Mouse (Mus musculus): ENCODE data around the gene A030005K14Rik. TPM values are rescaled to one million over a fixed set of nuclear protein-coding genes. Genes with fewer than 3 reads are reported as not detected.

The A030005K14Rik gene
- polyA plus RNA-seq (2015; fragmentation: Illumina TruSeq; extraction: RNeasy Lipid Tissue Mini Kit (QIAGEN cat#74804); ENCODE audit: low read depth, low replicate concordance), result not detected

GRCm38 (mm10) chr1:83059278-83059677, at the start of gene A030005K14Rik:
A030005K14Rik (minus strand) TSS chr1:83059378.

DNA sequence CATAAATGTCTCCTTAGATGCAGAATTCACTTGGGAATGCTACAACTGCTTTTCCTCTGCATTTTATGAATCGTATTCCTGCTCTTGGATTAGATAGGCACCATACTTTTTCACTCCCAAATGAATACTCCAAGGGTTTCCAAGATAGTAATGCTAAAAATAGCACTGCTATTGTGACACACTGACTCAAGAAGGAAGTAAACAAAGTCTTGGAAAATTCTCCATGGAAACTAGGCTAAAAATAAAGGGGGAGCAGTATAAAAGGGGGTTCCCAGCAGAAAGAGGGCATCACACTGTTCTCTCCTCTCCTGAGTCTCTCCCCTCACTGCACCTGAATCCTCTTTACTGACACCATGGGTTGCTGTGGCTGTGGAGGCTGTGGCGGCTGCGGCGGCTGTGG, 1.5 kb upstream of the A030005K14Rik start, which contains the start of gene Krtap28-13:
Gene Krtap28-13, plus strand, starts transcription at position 288 of the 400 bp plus-strand sequence.

GRCm38 (mm10) chr1:83044882-83045427, 14.2 kb downstream of the A030005K14Rik start, which contains the start of gene Gm47969:
Gm47969 (plus strand) TSS chr1:83044932.

GRCm38 (mm10) chr1:83042380-83042779, 16.8 kb downstream of the A030005K14Rik start, which contains the start of gene Krtap28-10:
Krtap28-10 (minus strand) TSS chr1:83042480.

DNA sequence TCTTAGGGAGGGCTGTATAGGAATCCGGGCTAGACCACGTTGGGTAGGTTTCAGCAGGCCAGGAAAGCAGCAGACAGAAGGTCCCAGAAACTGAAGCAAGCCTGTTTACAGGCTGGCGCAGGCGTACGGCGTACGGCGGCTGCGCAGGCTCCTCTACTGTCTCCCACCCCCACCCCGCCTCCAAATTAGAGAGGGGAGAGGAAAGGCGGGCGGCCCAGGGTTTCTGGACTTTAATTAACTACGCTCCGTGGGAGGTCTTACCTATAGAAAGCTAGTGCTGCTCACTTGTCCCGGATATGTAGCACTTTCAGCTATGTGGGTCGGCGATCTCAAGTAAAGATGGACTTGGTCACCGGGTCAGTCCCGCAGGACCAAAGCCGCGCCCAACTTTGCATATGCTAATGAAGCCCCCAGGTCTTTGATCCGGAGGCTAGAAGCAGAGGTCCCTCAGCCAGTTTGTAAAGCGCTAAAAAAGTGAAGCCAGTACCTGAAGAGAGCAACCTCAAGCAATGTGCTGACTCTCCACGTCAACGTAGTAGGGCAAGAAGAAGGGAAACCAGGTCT, 21.0 kb downstream of the A030005K14Rik start, which contains the start of gene Slc19a3:
Gene Slc19a3, minus strand, starts transcription at position 340 of the 564 bp plus-strand sequence.

Other genes with a start within 250 kb of the A030005K14Rik start
- 54.0 TPM for gene Agfg1, start 219.9 kb downstream of the A030005K14Rik start, polyA plus RNA-seq (2015; fragmentation: Illumina TruSeq; extraction: RNeasy Lipid Tissue Mini Kit (QIAGEN cat#74804); ENCODE audit: low read depth, low replicate concordance)
- not detected for gene A030005L19Rik, start 146.1 kb downstream of the A030005K14Rik start, polyA plus RNA-seq (2015; fragmentation: Illumina TruSeq; extraction: RNeasy Lipid Tissue Mini Kit (QIAGEN cat#74804); ENCODE audit: low read depth, low replicate concordance)
- not detected for gene A030014E15Rik, start 134.5 kb downstream of the A030005K14Rik start, polyA plus RNA-seq (2015; fragmentation: Illumina TruSeq; extraction: RNeasy Lipid Tissue Mini Kit (QIAGEN cat#74804); ENCODE audit: low read depth, low replicate concordance)
- not detected for gene Gm6217, start 128.0 kb downstream of the A030005K14Rik start, polyA plus RNA-seq (2015; fragmentation: Illumina TruSeq; extraction: RNeasy Lipid Tissue Mini Kit (QIAGEN cat#74804); ENCODE audit: low read depth, low replicate concordance)
- not detected for gene A030003K21Rik, start 116.0 kb downstream of the A030005K14Rik start, polyA plus RNA-seq (2015; fragmentation: Illumina TruSeq; extraction: RNeasy Lipid Tissue Mini Kit (QIAGEN cat#74804); ENCODE audit: low read depth, low replicate concordance)
- gene Gm7544, start 103.4 kb downstream of the A030005K14Rik start, polyA plus RNA-seq (2015; fragmentation: Illumina TruSeq; extraction: RNeasy Lipid Tissue Mini Kit (QIAGEN cat#74804); ENCODE audit: low read depth, low replicate concordance), result not detected
- not detected for gene Gm47955, start 99.1 kb downstream of the A030005K14Rik start, polyA plus RNA-seq (2015; fragmentation: Illumina TruSeq; extraction: RNeasy Lipid Tissue Mini Kit (QIAGEN cat#74804); ENCODE audit: low read depth, low replicate concordance)
- gene Gm47959, start 58.8 kb downstream of the A030005K14Rik start, polyA plus RNA-seq (2015; fragmentation: Illumina TruSeq; extraction: RNeasy Lipid Tissue Mini Kit (QIAGEN cat#74804); ENCODE audit: low read depth, low replicate concordance), result not detected
- gene Slc19a3, start 20.9 kb downstream of the A030005K14Rik start, polyA plus RNA-seq (2015; fragmentation: Illumina TruSeq; extraction: RNeasy Lipid Tissue Mini Kit (QIAGEN cat#74804); ENCODE audit: low read depth, low replicate concordance), result 3.9 TPM
- gene Krtap28-10, start 16.9 kb downstream of the A030005K14Rik start, polyA plus RNA-seq (2015; fragmentation: Illumina TruSeq; extraction: RNeasy Lipid Tissue Mini Kit (QIAGEN cat#74804); ENCODE audit: low read depth, low replicate concordance), result not detected
- gene Gm47969, start 14.4 kb downstream of the A030005K14Rik start, polyA plus RNA-seq (2015; fragmentation: Illumina TruSeq; extraction: RNeasy Lipid Tissue Mini Kit (QIAGEN cat#74804); ENCODE audit: low read depth, low replicate concordance), result not detected
- not detected for gene Krtap28-13, start 1.6 kb upstream of the A030005K14Rik start, polyA plus RNA-seq (2015; fragmentation: Illumina TruSeq; extraction: RNeasy Lipid Tissue Mini Kit (QIAGEN cat#74804); ENCODE audit: low read depth, low replicate concordance)
- not detected for gene Ccl20, start 57.4 kb upstream of the A030005K14Rik start, polyA plus RNA-seq (2015; fragmentation: Illumina TruSeq; extraction: RNeasy Lipid Tissue Mini Kit (QIAGEN cat#74804); ENCODE audit: low read depth, low replicate concordance)
- gene Daw1, start 100.4 kb upstream of the A030005K14Rik start, polyA plus RNA-seq (2015; fragmentation: Illumina TruSeq; extraction: RNeasy Lipid Tissue Mini Kit (QIAGEN cat#74804); ENCODE audit: low read depth, low replicate concordance), result 1.00 TPM

All from brain, adult 10 weeks (tissue).